Mouse (Mus musculus): ENCODE measurements around the gene Brd4. TPM values are rescaled to one million over a fixed set of nuclear protein-coding genes. Genes with fewer than 3 reads are reported as not detected.

Gene Brd4
- 107 and 136 TPM in 2 replicates for polyA plus RNA-seq (2012; rRNA removed)

GRCm38 (mm10) chr17:32284262-32285137, at the start of gene Brd4:
Brd4 (minus strand) TSS chr17:32284722.
- peak; percentile 89 for DNase-seq
- WGBS: 1% methylated on average over 100 of the region's 100 CpGs

GRCm38 (mm10) chr17:32333675-32334303, 49.3 kb upstream of the Brd4 start:
- DNase-seq: no peak
- peaks cover 64% of the 10 kb centered on the region for H3K36me3 ChIP-seq (ENCODE audit: control insufficient read depth, insufficient read depth, low read length)
- H3K27me3 ChIP-seq (ENCODE audit: control insufficient read depth, insufficient read depth, low read length): no peaks in the 10 kb centered on the region
- no peak for TF ChIP-seq CTCF (IDR thresholded peaks at IDR 0.05; ENCODE audit: borderline replicate concordance, control insufficient read depth, extremely low read depth, insufficient read depth, low read length, poor library complexity)
- TF ChIP-seq POLR2A (IDR thresholded peaks at IDR 0.05; ENCODE audit: control insufficient read depth, extremely low read depth, insufficient read depth, low read length, poor library complexity): no peak
- no peak overlapping the region for H3K27ac ChIP-seq (ENCODE audit: control insufficient read depth, insufficient read depth, low read length)
- H3K4me1 ChIP-seq (replicated peaks; ENCODE audit: control insufficient read depth, insufficient read depth, low read length): no peaks in the 10 kb centered on the region
- H3K4me3 ChIP-seq (ENCODE audit: control insufficient read depth, insufficient read depth, low read length): no peak overlapping the region
- WGBS: 97% methylated on average over 31 of the region's 31 CpGs

More at GRCm38 (mm10) chr17:32284262-32285137, at the start of gene Brd4:
- Histone ChIP-seq H3K27ac (ENCODE audit: control insufficient read depth, insufficient read depth, low read length) (peak within 1 kb of the TSS; percentile 78), H3K4me1 (replicated peaks; ENCODE audit: control insufficient read depth, insufficient read depth, low read length) (peaks cover 14% of the 10 kb centered on the region), H3K36me3 (ENCODE audit: control insufficient read depth, insufficient read depth, low read length) (no peaks in the 10 kb centered on the region), H3K4me3 (ENCODE audit: control insufficient read depth, insufficient read depth, low read length) (peak within 1 kb of the TSS; percentile 90), H3K27me3 (ENCODE audit: control insufficient read depth, insufficient read depth, low read length) (no peaks in the 10 kb centered on the region)
- TF ChIP-seq CTCF (IDR thresholded peaks at IDR 0.05; ENCODE audit: borderline replicate concordance, control insufficient read depth, extremely low read depth, insufficient read depth, low read length, poor library complexity) (no peak; the same call in 1 of the 2 replicates), POLR2A (IDR thresholded peaks at IDR 0.05; ENCODE audit: control insufficient read depth, extremely low read depth, insufficient read depth, low read length, poor library complexity) (peak; percentile 89)

- Histone ChIP-seq H3K36me3 (ENCODE audit: control insufficient read depth, insufficient read depth, low read length) (peaks cover 12% of the 10 kb centered on the region), H3K27ac (ENCODE audit: control insufficient read depth, insufficient read depth, low read length) (no peak overlapping the region), H3K4me1 (replicated peaks; ENCODE audit: control insufficient read depth, insufficient read depth, low read length) (no peaks in the 10 kb centered on the region), H3K27me3 (ENCODE audit: control insufficient read depth, insufficient read depth, low read length) (no peaks in the 10 kb centered on the region), H3K4me3 (ENCODE audit: control insufficient read depth, insufficient read depth, low read length) (no peak overlapping the region)
- DNase-seq: no peak
- TF ChIP-seq POLR2A (IDR thresholded peaks at IDR 0.05; ENCODE audit: control insufficient read depth, extremely low read depth, insufficient read depth, low read length, poor library complexity): no peak
- no peak for TF ChIP-seq CTCF (IDR thresholded peaks at IDR 0.05; ENCODE audit: borderline replicate concordance, control insufficient read depth, extremely low read depth, insufficient read depth, low read length, poor library complexity)
These were observed 43.0 kb upstream of the Brd4 start for GRCm38 (mm10) chr17:32327501-32327900.

GRCm38 (mm10) chr17:32322809-32323208, 38.3 kb upstream of the Brd4 start:
- peaks cover 3% of the 10 kb centered on the region for H3K4me1 ChIP-seq (replicated peaks; ENCODE audit: control insufficient read depth, insufficient read depth, low read length)
- TF ChIP-seq CTCF (IDR thresholded peaks at IDR 0.05; ENCODE audit: borderline replicate concordance, control insufficient read depth, extremely low read depth, insufficient read depth, low read length, poor library complexity): no peak
- TF ChIP-seq POLR2A (IDR thresholded peaks at IDR 0.05; ENCODE audit: control insufficient read depth, extremely low read depth, insufficient read depth, low read length, poor library complexity): no peak
- H3K27me3 ChIP-seq (ENCODE audit: control insufficient read depth, insufficient read depth, low read length): no peaks in the 10 kb centered on the region
- no peaks in the 10 kb centered on the region for H3K36me3 ChIP-seq (ENCODE audit: control insufficient read depth, insufficient read depth, low read length)
- WGBS: 98% methylated on average over 1 of the region's 1 CpGs
- no peak overlapping the region for H3K27ac ChIP-seq (ENCODE audit: control insufficient read depth, insufficient read depth, low read length)
- no peak overlapping the region for H3K4me3 ChIP-seq (ENCODE audit: control insufficient read depth, insufficient read depth, low read length)
- no peak for DNase-seq

GRCm38 (mm10) chr17:32321836-32322235, 37.3 kb upstream of the Brd4 start:
- H3K27ac ChIP-seq (ENCODE audit: control insufficient read depth, insufficient read depth, low read length): peak overlapping the region; percentile 6; the same call in 1 of the 2 replicates
- H3K4me3 ChIP-seq (ENCODE audit: control insufficient read depth, insufficient read depth, low read length): peak overlapping the region; percentile 68
- peaks cover 4% of the 10 kb centered on the region for H3K36me3 ChIP-seq (ENCODE audit: control insufficient read depth, insufficient read depth, low read length)
- peaks cover 3% of the 10 kb centered on the region for H3K4me1 ChIP-seq (replicated peaks; ENCODE audit: control insufficient read depth, insufficient read depth, low read length)
- TF ChIP-seq POLR2A (IDR thresholded peaks at IDR 0.05; ENCODE audit: control insufficient read depth, extremely low read depth, insufficient read depth, low read length, poor library complexity): no peak
- no peak for TF ChIP-seq CTCF (IDR thresholded peaks at IDR 0.05; ENCODE audit: borderline replicate concordance, control insufficient read depth, extremely low read depth, insufficient read depth, low read length, poor library complexity)
- WGBS: 38% methylated on average over 6 of the region's 6 CpGs
- no peak for DNase-seq
- H3K27me3 ChIP-seq (ENCODE audit: control insufficient read depth, insufficient read depth, low read length): no peaks in the 10 kb centered on the region

- Histone ChIP-seq H3K27me3 (ENCODE audit: control insufficient read depth, insufficient read depth, low read length) (no peaks in the 10 kb centered on the region), H3K27ac (ENCODE audit: control insufficient read depth, insufficient read depth, low read length) (peak overlapping the region; percentile 62), H3K36me3 (ENCODE audit: control insufficient read depth, insufficient read depth, low read length) (peaks cover 9% of the 10 kb centered on the region), H3K4me1 (replicated peaks; ENCODE audit: control insufficient read depth, insufficient read depth, low read length) (peaks cover 3% of the 10 kb centered on the region), H3K4me3 (ENCODE audit: control insufficient read depth, insufficient read depth, low read length) (peak overlapping the region; percentile 68)
- WGBS: under 1% methylated on average over 23 of the region's 23 CpGs
- DNase-seq: no peak
- TF ChIP-seq POLR2A (IDR thresholded peaks at IDR 0.05; ENCODE audit: control insufficient read depth, extremely low read depth, insufficient read depth, low read length, poor library complexity) (no peak; the same call in none of the 2 replicates), CTCF (IDR thresholded peaks at IDR 0.05; ENCODE audit: borderline replicate concordance, control insufficient read depth, extremely low read depth, insufficient read depth, low read length, poor library complexity) (peak; percentile 55; the same call in 1 of the 2 replicates)
These were observed 36.8 kb upstream of the Brd4 start for GRCm38 (mm10) chr17:32321390-32321734.
